Mouse (Mus musculus): ENCODE measurements around the gene Defb45. TPM values are rescaled to one million over a fixed set of nuclear protein-coding genes. Genes with fewer than 3 reads are reported as not detected.

Gene Defb45
- polyA plus RNA-seq, 1 experiment from 2014 or later = not detected

GRCm38 (mm10) chr2:152601275-152601960 lies 2.2 kb upstream of the Defb45 start:
- Histone ChIP-seq H3K4me1 (replicated peaks; ENCODE audit: control insufficient read depth, insufficient read depth, low read length) (no peaks in the 10 kb centered on the region), H3K27ac (ENCODE audit: low read depth, low read length) (no peak overlapping the region), H3K9me3 (ENCODE audit: control insufficient read depth, low read length) (no peaks in the 10 kb centered on the region), H3K9ac (ENCODE audit: low read depth, low read length) (no peak overlapping the region), H3K4me2 (no peak overlapping the region), H3K36me3 (ENCODE audit: control insufficient read depth, insufficient read depth, low read length) (no peaks in the 10 kb centered on the region), H3K27me3 (replicated peaks; ENCODE audit: control insufficient read depth, insufficient read depth, low read length) (no peaks in the 10 kb centered on the region), H3K4me3 (ENCODE audit: low read depth, low read length) (no peak overlapping the region)
- ATAC-seq (replicated peaks; ENCODE audit: low FRiP score) = no peak
- DNase-seq (ENCODE audit: low spot score) = no peak
- WGBS = 62% methylated on average over 4 of the region's 4 CpGs

GRCm38 (mm10) chr2:152600076-152600475 lies 877 bp upstream of the Defb45 start:
- Histone ChIP-seq H3K27me3 (replicated peaks; ENCODE audit: control insufficient read depth, insufficient read depth, low read length) (no peaks in the 10 kb centered on the region), H3K9ac (ENCODE audit: low read depth, low read length) (no peak overlapping the region), H3K27ac (ENCODE audit: low read depth, low read length) (no peak overlapping the region), H3K4me2 (no peak overlapping the region), H3K4me3 (ENCODE audit: low read depth, low read length) (no peak overlapping the region), H3K9me3 (ENCODE audit: control insufficient read depth, low read length) (no peaks in the 10 kb centered on the region), H3K4me1 (replicated peaks; ENCODE audit: control insufficient read depth, insufficient read depth, low read length) (no peaks in the 10 kb centered on the region), H3K36me3 (ENCODE audit: control insufficient read depth, insufficient read depth, low read length) (no peaks in the 10 kb centered on the region)
- ATAC-seq (replicated peaks; ENCODE audit: low FRiP score) = no peak
- WGBS = 68% methylated on average over 6 of the region's 6 CpGs
- DNase-seq (ENCODE audit: low spot score) = no peak

- H3K4me3 ChIP-seq (ENCODE audit: low read depth, low read length) = no peak overlapping the region
- no peak for ATAC-seq (replicated peaks; ENCODE audit: low FRiP score)
- H3K4me1 ChIP-seq (replicated peaks; ENCODE audit: control insufficient read depth, insufficient read depth, low read length) = 0 out of 2 replicates have a peak, but pooled peaks cover 2% of the 10 kb centered on the region
- 47% methylated on average over 6 of the region's 6 CpGs for WGBS
- H3K36me3 ChIP-seq (ENCODE audit: control insufficient read depth, insufficient read depth, low read length) = no peaks in the 10 kb centered on the region
- no peak overlapping the region for H3K4me2 ChIP-seq
- no peak overlapping the region for H3K27ac ChIP-seq (ENCODE audit: low read depth, low read length)
- H3K9ac ChIP-seq (ENCODE audit: low read depth, low read length) = no peak overlapping the region
- H3K9me3 ChIP-seq (ENCODE audit: control insufficient read depth, low read length) = no peaks in the 10 kb centered on the region
- no peaks in the 10 kb centered on the region for H3K27me3 ChIP-seq (replicated peaks; ENCODE audit: control insufficient read depth, insufficient read depth, low read length)
- DNase-seq (ENCODE audit: low spot score) = no peak
Measured at GRCm38 (mm10) chr2:152589021-152589420, 10.2 kb downstream of the Defb45 start.

- DNase-seq (ENCODE audit: low spot score) (no peak), ATAC-seq (replicated peaks; ENCODE audit: low FRiP score) (no peak)
- Histone ChIP-seq H3K27me3 (replicated peaks; ENCODE audit: control insufficient read depth, insufficient read depth, low read length) (no peaks in the 10 kb centered on the region), H3K9me3 (ENCODE audit: control insufficient read depth, low read length) (no peaks in the 10 kb centered on the region), H3K4me3 (ENCODE audit: low read depth, low read length) (no peak overlapping the region), H3K4me1 (replicated peaks; ENCODE audit: control insufficient read depth, insufficient read depth, low read length) (0 out of 2 replicates have a peak, but pooled peaks cover 2% of the 10 kb centered on the region), H3K4me2 (no peak overlapping the region), H3K9ac (ENCODE audit: low read depth, low read length) (no peak overlapping the region), H3K27ac (ENCODE audit: low read depth, low read length) (no peak overlapping the region), H3K36me3 (ENCODE audit: control insufficient read depth, insufficient read depth, low read length) (no peaks in the 10 kb centered on the region)
- 35% methylated on average over 2 of the region's 2 CpGs for WGBS
Measured at GRCm38 (mm10) chr2:152588450-152588849, 10.7 kb downstream of the Defb45 start.

GRCm38 (mm10) chr2:152586926-152587560 lies 12.2 kb downstream of the Defb45 start:
- Histone ChIP-seq H3K36me3 (ENCODE audit: control insufficient read depth, insufficient read depth, low read length) (no peaks in the 10 kb centered on the region), H3K4me2 (no peak overlapping the region), H3K27me3 (replicated peaks; ENCODE audit: control insufficient read depth, insufficient read depth, low read length) (no peaks in the 10 kb centered on the region), H3K27ac (ENCODE audit: low read depth, low read length) (no peak overlapping the region), H3K4me1 (replicated peaks; ENCODE audit: control insufficient read depth, insufficient read depth, low read length) (0 out of 2 replicates have a peak, but pooled peaks cover 2% of the 10 kb centered on the region), H3K4me3 (ENCODE audit: low read depth, low read length) (no peak overlapping the region), H3K9me3 (ENCODE audit: control insufficient read depth, low read length) (no peaks in the 10 kb centered on the region), H3K9ac (ENCODE audit: low read depth, low read length) (no peak overlapping the region)
- DNase-seq (ENCODE audit: low spot score) (no peak), ATAC-seq (replicated peaks; ENCODE audit: low FRiP score) (no peak)
- 78% methylated on average over 4 of the region's 4 CpGs for WGBS

GRCm38 (mm10) chr2:152580612-152581011 lies 18.6 kb downstream of the Defb45 start:
- H3K4me2 ChIP-seq = no peak overlapping the region
- no peak for DNase-seq (ENCODE audit: low spot score)
- no peak overlapping the region for H3K27ac ChIP-seq (ENCODE audit: low read depth, low read length)
- no peaks in the 10 kb centered on the region for H3K4me1 ChIP-seq (replicated peaks; ENCODE audit: control insufficient read depth, insufficient read depth, low read length)
- H3K4me3 ChIP-seq (ENCODE audit: low read depth, low read length) = no peak overlapping the region
- no peaks in the 10 kb centered on the region for H3K27me3 ChIP-seq (replicated peaks; ENCODE audit: control insufficient read depth, insufficient read depth, low read length)
- WGBS = 73% methylated on average over 11 of the region's 11 CpGs
- no peaks in the 10 kb centered on the region for H3K9me3 ChIP-seq (ENCODE audit: control insufficient read depth, low read length)
- no peak overlapping the region for H3K9ac ChIP-seq (ENCODE audit: low read depth, low read length)
- no peak for ATAC-seq (replicated peaks; ENCODE audit: low FRiP score)
- H3K36me3 ChIP-seq (ENCODE audit: control insufficient read depth, insufficient read depth, low read length) = no peaks in the 10 kb centered on the region

GRCm38 (mm10) chr2:152580107-152580506 lies 19.1 kb downstream of the Defb45 start, which contains the start of gene Defb19:
Gene Defb19, minus strand, starts transcription at chr2:152580312.
- no peak within 1 kb of the TSS for H3K4me2 ChIP-seq
- no peaks in the 10 kb centered on the region for H3K27me3 ChIP-seq (replicated peaks; ENCODE audit: control insufficient read depth, insufficient read depth, low read length)
- no peak for DNase-seq (ENCODE audit: low spot score)
- H3K36me3 ChIP-seq (ENCODE audit: control insufficient read depth, insufficient read depth, low read length) = no peaks in the 10 kb centered on the region
- no peak within 1 kb of the TSS for H3K9ac ChIP-seq (ENCODE audit: low read depth, low read length)
- H3K4me3 ChIP-seq (ENCODE audit: low read depth, low read length) = no peak within 1 kb of the TSS
- ATAC-seq (replicated peaks; ENCODE audit: low FRiP score) = no peak
- H3K4me1 ChIP-seq (replicated peaks; ENCODE audit: control insufficient read depth, insufficient read depth, low read length) = no peaks in the 10 kb centered on the region
- no peak within 1 kb of the TSS for H3K27ac ChIP-seq (ENCODE audit: low read depth, low read length)
- 60% methylated on average over 7 of the region's 7 CpGs for WGBS
- no peaks in the 10 kb centered on the region for H3K9me3 ChIP-seq (ENCODE audit: control insufficient read depth, low read length)

- Histone ChIP-seq H3K27me3 (replicated peaks; ENCODE audit: control insufficient read depth, insufficient read depth, low read length) (no peaks in the 10 kb centered on the region), H3K27ac (ENCODE audit: low read depth, low read length) (no peak overlapping the region), H3K9me3 (ENCODE audit: control insufficient read depth, low read length) (no peaks in the 10 kb centered on the region), H3K4me3 (ENCODE audit: low read depth, low read length) (no peak overlapping the region), H3K4me2 (no peak overlapping the region), H3K4me1 (replicated peaks; ENCODE audit: control insufficient read depth, insufficient read depth, low read length) (no peaks in the 10 kb centered on the region), H3K36me3 (ENCODE audit: control insufficient read depth, insufficient read depth, low read length) (no peaks in the 10 kb centered on the region), H3K9ac (ENCODE audit: low read depth, low read length) (no peak overlapping the region)
- no peak for DNase-seq (ENCODE audit: low spot score)
- no peak for ATAC-seq (replicated peaks; ENCODE audit: low FRiP score)
- 84% methylated on average over 8 of the region's 8 CpGs for WGBS
Measured at GRCm38 (mm10) chr2:152573484-152573883, 25.7 kb downstream of the Defb45 start.

Data from liver, embryonic 11.5 days (tissue).